Comparison of ENCODE assay signal across 19 mouse cellular contexts in the genomic region with DNA sequence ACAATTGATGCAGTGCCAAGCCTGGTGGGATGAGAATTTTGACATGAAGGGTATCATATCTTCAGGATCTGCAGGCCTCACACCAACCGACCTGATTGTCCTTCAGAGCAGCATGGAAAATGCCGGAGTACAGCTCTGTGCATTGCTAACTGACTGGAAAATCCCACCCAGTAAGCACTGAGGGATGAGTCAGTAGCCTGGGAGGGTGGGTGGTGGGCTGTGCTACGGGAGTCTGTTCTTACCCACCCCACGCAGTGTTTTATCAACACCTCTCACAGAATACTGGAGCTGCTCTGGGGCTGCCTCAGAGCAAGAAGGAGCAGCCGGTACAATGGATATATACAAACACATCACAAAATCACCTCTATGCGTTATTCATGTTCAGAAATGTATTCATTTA.
DNase-seq lines count a peak whose midpoint lies in the region; ATAC-seq lines count a peak whose summit lies in the region.
"Had no signal": no experiment of that assay in that cellular context is flagged by ENCODE, and none has a peak within 500 bp of the region (broad histone marks: within the 10 kb centered on the region; RNA-seq: fewer than 3 reads in every experiment).

No protein-coding gene starts in this region.

- DNase-seq in frontal cortex, postnatal 14 days (ENCODE audit: low spot score in 2 of 2): no peak
- peak; percentile 30 to 67 for DNase-seq in layer of hippocampus, adult 18-20 months (ENCODE audit: low spot score in 2 of 2)
- no peak for DNase-seq in layer of hippocampus, adult 9-10 months (ENCODE audit: low spot score)
- peak; percentile 31 to 37 for DNase-seq in right cerebral cortex, adult 2 months (ENCODE audit: low spot score in 2 of 2)
- DNase-seq in right cerebral cortex, postnatal 14 days: no peak
- DNase-seq in Muller cell, postnatal 12 days (ENCODE audit: inconsistent ontology term): no peak
- DNase-seq: adrenal gland, postnatal 10 days; cerebellum, adult 9-10 months; gastrocnemius, postnatal 10 days; heart, postnatal 4 days; kidney, adult 18-20 months; kidney, postnatal 4 days; liver, postnatal 0 days; lung, postnatal 10 days; thymus, adult 2 months had no signal

- peak; percentile 98 for ATAC-seq in frontal cortex, adult (ENCODE audit: low TSS enrichment)
- ATAC-seq in erythroid progenitor cell, adult 5-6 weeks (replicated peaks; ENCODE audit: low FRiP score, poor library complexity, severe bottlenecking): no peak
- ATAC-seq: forebrain, embryonic 16.5 days; inflammation-experienced regulatory T-cells, adult 6 months; liver, postnatal 0 days had no signal

Comparison
In these comparisons a context has a peak if more than half of its experiments do, and no peak if none do; other contexts are left out.
1. DNase-seq: peak in layer of hippocampus, adult 18-20 months (2 of 2) and right cerebral cortex, adult 2 months (2 of 2); none in frontal cortex, postnatal 14 days (0 of 2), layer of hippocampus, adult 9-10 months (single experiment), right cerebral cortex, postnatal 14 days (single experiment) and Muller cell, postnatal 12 days (single experiment).